Mouse (Mus musculus): ENCODE results near the gene Nuak1.

DNA sequence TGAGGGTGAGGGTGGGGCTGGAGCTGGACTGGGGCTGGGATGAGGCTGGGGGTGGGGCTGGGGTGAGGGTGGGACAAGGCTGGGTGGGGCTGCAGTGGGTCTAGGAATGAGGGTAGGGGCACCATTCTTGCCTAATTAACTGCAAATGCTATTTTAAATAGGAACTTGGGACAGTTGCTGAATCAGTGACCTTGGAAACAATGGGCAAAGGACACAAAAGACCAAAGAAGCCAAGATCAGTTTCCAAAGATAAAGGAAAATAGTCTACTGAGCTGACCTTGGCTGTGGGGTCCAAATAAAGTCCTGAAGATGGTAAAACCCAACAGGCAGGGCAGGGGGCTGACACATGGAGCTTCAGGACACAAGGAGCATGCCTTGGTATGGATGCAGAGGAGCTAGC, 22.0 kb downstream of the Nuak1 start:
- no peak for TF ChIP-seq CTCF (conservative IDR thresholded peaks at IDR 0.05 in 1 of 2, IDR thresholded peaks at IDR 0.05 in 1 of 2; ENCODE audit: low read depth in 2 of 2, low read length in 2 of 2)
- no peak for TF ChIP-seq EP300 (IDR thresholded peaks at IDR 0.05; ENCODE audit: low read length)
- no peak for TF ChIP-seq MXI1 (IDR thresholded peaks at IDR 0.05; ENCODE audit: low read depth, low read length)
- no peak for TF ChIP-seq POLR2A (IDR thresholded peaks at IDR 0.05; ENCODE audit: low read depth, low read length)
- TF ChIP-seq RCOR1 (conservative IDR thresholded peaks at IDR 0.05; ENCODE audit: low read depth, low read length): no peak
- no peak for TF ChIP-seq HCFC1 (IDR thresholded peaks at IDR 0.05; ENCODE audit: low read depth, low read length)
- no peak for TF ChIP-seq ZNF384 (IDR thresholded peaks at IDR 0.05; ENCODE audit: low read depth, low read length)
- TF ChIP-seq ETS1 (conservative IDR thresholded peaks at IDR 0.05; ENCODE audit: low read depth, low read length): no peak
- no peak for TF ChIP-seq POLR2AphosphoS2 (IDR thresholded peaks at IDR 0.05; ENCODE audit: low read depth, low read length)
- TF ChIP-seq TCF12 (IDR thresholded peaks at IDR 0.05; ENCODE audit: low read depth, low read length): no peak
- no peak for TF ChIP-seq CHD2 (IDR thresholded peaks at IDR 0.05; ENCODE audit: low read length)

Measured in CH12.LX (cell line).